Mouse (Mus musculus) T-helper 17 cell (primary cell): ENCODE results near the gene Smarcad1.

Experiments
- in situ Hi-C, 2 experiments: fragments of 300-600 bp; cut with MboI, MseI; formaldehyde crosslinking; loops; 1 replicate in 1 of 2; 2 replicates in 1 of 2; pipeline ENCODE4 v1.15.1; 2025; ENCODE audit warnings: high pct_unique_total_duplicates in 2 of 2

Smarcad1 gene

GRCm38 (mm10) chr6:65042491-65043171 is at the start of gene Smarcad1:
Gene Smarcad1, plus strand, starts transcription at chr6:65042583.
- in situ Hi-C loops: no loop called here

- in situ Hi-C loops: loop anchor here in 1 of 2 experiments (10.0 kb wide), 1 partner anchor 1302 kb away; no protein-coding TSS in a partner anchor
These were observed 45.5 kb upstream of the Smarcad1 start for GRCm38 (mm10) chr6:64996824-64997421.

- in situ Hi-C loops: loop anchor here in 1 of 2 experiments (10.0 kb wide), 1 partner anchor 1303 kb away; no protein-coding TSS in a partner anchor
These were observed 44.6 kb upstream of the Smarcad1 start for GRCm38 (mm10) chr6:64997805-64998204.

- in situ Hi-C loops: loop anchor here in 1 of 2 experiments (25.0 kb wide), 1 partner anchor 1287 kb away; no protein-coding TSS in a partner anchor
These were observed 41.6 kb upstream of the Smarcad1 start for GRCm38 (mm10) chr6:65000757-65001156.

GRCm38 (mm10) chr6:65002196-65002595 is 40.2 kb upstream of the Smarcad1 start:
- in situ Hi-C loops: loop anchor here in 1 of 2 experiments (25.0 kb wide), 1 partner anchor 1285 kb away; no protein-coding TSS in a partner anchor

- in situ Hi-C loops: loop anchor here in 1 of 2 experiments (25.0 kb wide), 1 partner anchor 1278 kb away; no protein-coding TSS in a partner anchor
These were observed 33.5 kb upstream of the Smarcad1 start for GRCm38 (mm10) chr6:65008836-65009235.

- in situ Hi-C loops: loop anchor here in 1 of 2 experiments (10.0 to 25.0 kb wide), 2 partner anchors 1097 to 1276 kb away; no protein-coding TSS in a partner anchor
These were observed 30.9 kb upstream of the Smarcad1 start for GRCm38 (mm10) chr6:65011444-65011990.

- in situ Hi-C loops: loop anchor here in 1 of 2 experiments (10.0 to 25.0 kb wide), 2 partner anchors 1097 to 1275 kb away; no protein-coding TSS in a partner anchor
These were observed 30.2 kb upstream of the Smarcad1 start for GRCm38 (mm10) chr6:65012142-65012541.

- in situ Hi-C loops: loop anchor here in 1 of 2 experiments (10.0 to 25.0 kb wide), 2 partner anchors 1103 to 1270 kb away; no protein-coding TSS in a partner anchor
These were observed 24.8 kb upstream of the Smarcad1 start for GRCm38 (mm10) chr6:65017566-65017965.

- in situ Hi-C loops: loop anchor here in 1 of 2 experiments (10.0 to 25.0 kb wide), 2 partner anchors 1104 to 1268 kb away; no protein-coding TSS in a partner anchor
These were observed 23.4 kb upstream of the Smarcad1 start for GRCm38 (mm10) chr6:65018966-65019365.

GRCm38 (mm10) chr6:65021883-65022282 is 20.5 kb upstream of the Smarcad1 start:
- in situ Hi-C loops: loop anchor here in 1 of 2 experiments (25.0 kb wide), 1 partner anchor 1265 kb away; no protein-coding TSS in a partner anchor

GRCm38 (mm10) chr6:65023053-65023452 is 19.3 kb upstream of the Smarcad1 start:
- in situ Hi-C loops: loop anchor here in 1 of 2 experiments (25.0 kb wide), 1 partner anchor 1264 kb away; no protein-coding TSS in a partner anchor

- in situ Hi-C loops: loop anchor here in 1 of 2 experiments (25.0 kb wide), 1 partner anchor 1263 kb away; no protein-coding TSS in a partner anchor
These were observed 17.7 kb upstream of the Smarcad1 start for GRCm38 (mm10) chr6:65024668-65025067.

GRCm38 (mm10) chr6:65025130-65025529 is 17.3 kb upstream of the Smarcad1 start:
- in situ Hi-C loops: no loop called here

GRCm38 (mm10) chr6:65034661-65035060 is 7.7 kb upstream of the Smarcad1 start:
- in situ Hi-C loops: no loop called here

GRCm38 (mm10) chr6:65035469-65035868 is 6.9 kb upstream of the Smarcad1 start:
- in situ Hi-C loops: no loop called here

GRCm38 (mm10) chr6:65041932-65042331 is 451 bp upstream of the Smarcad1 start:
- in situ Hi-C loops: no loop called here

- in situ Hi-C loops: no loop called here
These were observed 858 bp downstream of the Smarcad1 start for GRCm38 (mm10) chr6:65043241-65043640.

- in situ Hi-C loops: no loop called here
These were observed 6.7 kb downstream of the Smarcad1 start for GRCm38 (mm10) chr6:65049100-65049499.

- in situ Hi-C loops: loop anchor here in 1 of 2 experiments (10.0 kb wide), 1 partner anchor 1488 kb away; no protein-coding TSS in a partner anchor
These were observed 14.2 kb downstream of the Smarcad1 start for GRCm38 (mm10) chr6:65056620-65057019.

- in situ Hi-C loops: loop anchor here in 1 of 2 experiments (10.0 kb wide), 1 partner anchor 1488 kb away; no protein-coding TSS in a partner anchor
These were observed 14.8 kb downstream of the Smarcad1 start for GRCm38 (mm10) chr6:65057137-65057536.
